Mouse (Mus musculus) cortical plate, adult 2 months (tissue): ENCODE results near the gene Gm5105.

Experiments used
- CTCF ChIP-seq: fragments of 200-500 bp; IDR thresholded peaks from 2 replicates; pipeline ENCODE4 v1.5.1; 2011; ENCODE audit warnings: mild to moderate bottlenecking, control low read depth, low read length; ENCODE audit not compliant: insufficient read depth; ENCODE audit errors: extremely low read depth
- POLR2A ChIP-seq: fragments of 200-500 bp; IDR thresholded peaks from 2 replicates; pipeline ENCODE4 v1.6.1; 2011; ENCODE audit warnings: mild to moderate bottlenecking, low read length, control low read depth; ENCODE audit not compliant: insufficient read depth; ENCODE audit errors: extremely low read depth

DNA sequence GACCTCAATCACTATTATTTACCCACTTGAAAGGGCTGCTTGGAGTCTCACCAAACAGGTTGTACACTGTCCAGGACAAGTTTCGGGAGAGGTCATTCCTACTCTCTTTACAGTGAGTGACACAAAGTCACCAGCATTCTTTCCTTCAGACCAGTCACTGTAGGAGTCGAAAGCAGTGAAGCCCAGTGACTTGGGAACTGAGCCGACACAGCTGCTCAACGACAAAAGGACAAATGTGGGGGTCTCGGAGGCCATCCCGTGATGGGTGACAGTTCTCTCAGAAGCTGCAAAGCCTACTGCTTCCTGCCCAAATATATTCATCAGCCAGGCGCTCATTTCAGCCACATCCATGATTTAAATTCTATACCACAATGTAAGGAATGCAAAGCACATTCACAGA is 10.2 kb downstream of the Gm5105 start:
- no peak for TF ChIP-seq CTCF
- no peak for TF ChIP-seq POLR2A
